Mouse (Mus musculus) v-Abl transformed pro-B cells (cell line): ENCODE results near the gene Gm13272.
"Not testable (repeated sequence)": the region's sequence is repeated elsewhere in the genome, so short reads cannot be mapped to it uniquely, and the experiment has no call there.

Source experiments
- in situ Hi-C, 2 experiments: fragments of 400-800 bp; cut with MboI; formaldehyde crosslinking; loops; one replicate each; pipeline ENCODE4 v1.15.1; 2025; ENCODE audit not compliant: unreplicated experiment in 2 of 2

Gm13272 gene

GRCm38 (mm10) chr4:88779550-88779949 is at the start of gene Gm13272:
Gene Gm13272, plus strand, starts transcription at chr4:88779850.
- in situ Hi-C loops: not testable (repeated sequence)

DNA sequence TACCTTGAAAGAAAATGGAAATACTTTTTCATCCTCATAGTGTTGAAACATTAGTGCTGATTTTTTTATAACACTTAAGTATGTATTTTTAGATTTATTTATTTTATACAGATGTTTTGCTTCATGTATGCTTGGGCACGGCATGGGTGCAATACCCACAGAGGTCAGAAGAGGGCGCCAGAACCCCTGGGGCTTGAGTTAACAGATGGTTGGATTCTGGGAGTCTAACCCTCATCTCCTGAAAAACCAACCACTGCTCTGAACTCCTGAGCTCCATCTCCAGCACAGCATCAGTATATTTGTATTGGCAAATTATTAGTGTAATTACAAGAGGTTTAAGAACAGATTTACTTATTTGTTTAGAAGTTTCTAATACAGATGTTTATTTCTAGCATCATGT is 41.2 kb upstream of the Gm13272 start:
- in situ Hi-C loops: no loop called here

GRCm38 (mm10) chr4:88739036-88739435 is 40.6 kb upstream of the Gm13272 start:
- in situ Hi-C loops: no loop called here

GRCm38 (mm10) chr4:88741426-88741825 is 38.2 kb upstream of the Gm13272 start:
- in situ Hi-C loops: no loop called here

GRCm38 (mm10) chr4:88742771-88743371 is 36.8 kb upstream of the Gm13272 start:
- in situ Hi-C loops: no loop called here

GRCm38 (mm10) chr4:88744207-88744606 is 35.4 kb upstream of the Gm13272 start:
- in situ Hi-C loops: no loop called here

GRCm38 (mm10) chr4:88749926-88750325 is 29.7 kb upstream of the Gm13272 start:
- in situ Hi-C loops: no loop called here

DNA sequence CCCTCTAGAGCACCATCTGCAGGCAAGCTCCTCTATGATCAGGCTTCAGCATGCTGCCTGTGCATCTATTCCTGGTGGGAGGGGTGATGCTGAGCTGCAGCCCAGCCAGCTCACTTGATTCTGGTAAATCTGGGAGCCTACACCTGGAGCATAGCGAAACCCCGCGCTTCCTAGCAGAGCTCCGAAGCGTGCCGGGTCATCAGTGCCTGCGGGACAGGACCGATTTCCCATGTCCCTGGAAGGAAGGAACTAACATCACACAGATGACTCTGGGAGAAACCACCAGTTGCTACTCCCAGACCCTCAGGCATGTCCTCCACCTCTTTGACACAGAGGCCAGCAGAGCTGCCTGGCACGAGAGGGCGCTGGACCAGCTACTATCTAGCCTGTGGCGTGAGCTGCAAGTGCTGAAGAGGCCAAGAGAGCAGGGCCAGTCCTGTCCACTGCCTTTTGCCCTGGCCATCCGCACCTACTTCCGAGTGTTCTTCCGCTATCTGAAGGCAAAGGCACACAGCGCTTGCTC is 24.8 kb upstream of the Gm13272 start, which contains the start of gene Gm13271:
Gm13271 (plus strand) TSS at position 51 of the 523 bp plus-strand sequence.
- in situ Hi-C loops: not testable (repeated sequence)

DNA sequence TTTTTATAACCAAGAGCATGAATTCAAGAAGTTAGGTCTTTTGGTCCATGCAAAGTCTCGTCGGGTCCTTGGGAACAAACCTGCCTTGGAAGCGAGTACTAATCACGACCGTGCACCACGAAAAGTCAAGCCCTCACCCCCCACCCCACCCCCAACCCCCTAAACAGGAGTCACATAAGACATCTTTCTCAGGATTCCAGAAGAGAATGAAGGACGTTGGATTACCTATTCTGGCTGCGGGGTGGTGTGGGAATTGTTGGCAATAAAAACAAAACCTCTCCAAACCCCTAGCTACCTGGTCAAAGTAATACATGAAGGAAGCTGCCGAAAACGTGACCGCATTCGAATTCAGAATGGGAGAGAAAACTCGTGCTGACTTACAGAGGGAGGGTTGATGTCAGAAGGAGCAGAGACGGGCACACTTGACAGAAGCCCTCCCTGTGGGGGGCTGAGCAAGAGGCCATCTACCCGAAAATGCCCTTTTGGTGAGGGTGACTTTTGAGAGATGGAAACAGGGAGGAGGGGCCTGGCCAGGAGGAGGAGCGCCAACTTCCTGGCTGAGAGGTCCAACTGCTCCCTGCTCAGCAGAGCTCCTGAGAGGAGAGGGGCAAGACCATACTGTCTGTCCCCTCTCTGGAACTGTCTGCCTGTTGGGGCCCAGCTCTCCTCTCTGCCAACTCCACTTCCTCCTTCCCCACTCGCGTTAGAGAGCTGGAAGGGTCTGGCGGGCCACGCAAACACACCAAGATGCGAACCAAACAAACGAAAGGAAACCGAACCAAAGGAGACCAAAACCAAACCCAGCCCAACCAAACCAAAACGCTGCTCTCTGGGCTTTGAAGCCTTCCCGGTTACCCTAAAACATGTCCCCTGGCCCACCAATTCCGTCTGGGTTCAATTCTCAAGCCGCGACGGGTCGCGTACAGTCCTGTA is 22.8 kb upstream of the Gm13272 start:
- in situ Hi-C loops: not testable (repeated sequence)

DNA sequence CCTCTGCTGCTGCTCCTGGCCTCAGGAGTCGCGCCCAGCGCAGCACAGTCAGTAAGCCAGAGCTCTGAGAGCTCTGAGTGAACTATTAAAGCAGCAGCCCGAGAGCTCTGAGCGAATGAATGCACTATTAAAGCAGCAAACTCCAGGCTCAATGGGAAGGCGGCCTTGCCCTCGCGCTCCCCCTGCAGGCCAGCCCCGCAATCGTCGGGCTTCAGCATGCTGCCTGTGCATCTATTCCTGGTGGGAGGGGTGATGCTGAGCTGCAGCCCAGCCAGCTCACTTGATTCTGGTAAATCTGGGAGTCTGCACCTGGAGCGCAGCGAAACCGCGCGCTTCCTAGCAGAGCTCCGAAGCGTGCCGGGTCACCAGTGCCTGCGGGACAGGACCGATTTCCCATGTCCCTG is 22.0 kb upstream of the Gm13272 start:
- in situ Hi-C loops: not testable (repeated sequence)

- in situ Hi-C loops: not testable (repeated sequence)
Observed at GRCm38 (mm10) chr4:88758751-88759150, 20.9 kb upstream of the Gm13272 start.

DNA sequence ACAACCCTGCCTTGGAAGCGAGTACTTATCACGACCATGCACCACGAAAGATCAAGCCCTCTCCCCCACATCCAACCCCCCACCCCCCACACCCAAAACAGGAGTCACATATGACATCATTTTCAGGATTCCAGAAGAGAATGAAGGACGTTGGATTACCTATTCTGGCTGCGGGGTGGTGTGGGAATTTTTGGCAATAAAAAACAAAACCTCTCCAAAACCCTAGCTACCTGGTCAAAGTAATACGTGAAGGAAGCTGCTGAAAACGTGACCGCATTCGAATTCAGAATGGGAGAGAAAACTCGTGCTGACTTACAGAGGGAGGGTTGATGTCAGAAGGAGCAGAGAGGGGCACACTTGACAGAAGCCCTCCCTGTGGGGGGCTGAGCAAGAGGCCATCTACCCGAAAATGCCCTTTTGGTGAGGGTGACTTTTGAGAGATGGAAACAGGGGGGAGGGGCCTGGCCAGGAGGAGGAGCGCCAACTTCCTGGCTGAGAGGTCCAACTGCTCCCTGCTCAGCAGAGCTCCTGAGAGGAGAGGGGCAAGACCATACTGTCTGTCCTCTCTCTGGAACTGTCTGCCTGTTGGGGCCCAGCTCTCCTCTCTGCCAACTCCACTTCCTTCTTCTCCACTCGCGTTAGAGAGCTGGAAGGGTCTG is 19.9 kb upstream of the Gm13272 start, which contains the start of gene Gm13283:
Gm13283 (plus strand) TSS at position 510 of the 659 bp plus-strand sequence.
- in situ Hi-C loops: not testable (repeated sequence)

GRCm38 (mm10) chr4:88760431-88760830 is 19.2 kb upstream of the Gm13272 start:
- in situ Hi-C loops: not testable (repeated sequence)

DNA sequence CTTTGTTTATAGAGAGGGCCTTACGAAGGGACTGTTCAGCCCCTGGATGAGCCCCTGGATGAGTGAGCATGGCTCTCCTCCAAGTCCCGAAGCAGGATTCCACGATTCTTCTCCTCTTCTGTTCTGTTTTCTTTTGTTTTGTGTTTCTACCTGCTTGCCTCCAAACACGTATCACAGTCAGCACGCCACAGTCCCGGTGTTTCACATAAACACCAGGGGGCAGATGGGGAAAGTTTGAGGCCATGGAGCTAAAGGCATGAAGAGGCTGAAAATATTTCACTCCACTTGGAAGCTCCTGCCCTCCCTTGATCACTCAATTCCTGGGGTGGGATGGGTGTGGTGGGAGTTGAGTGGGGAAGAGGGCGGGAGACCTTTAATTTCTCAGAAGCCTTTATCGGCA is 17.9 kb upstream of the Gm13272 start:
- in situ Hi-C loops: not testable (repeated sequence)

- in situ Hi-C loops: not testable (repeated sequence)
Observed at GRCm38 (mm10) chr4:88762341-88762740, 17.3 kb upstream of the Gm13272 start.

DNA sequence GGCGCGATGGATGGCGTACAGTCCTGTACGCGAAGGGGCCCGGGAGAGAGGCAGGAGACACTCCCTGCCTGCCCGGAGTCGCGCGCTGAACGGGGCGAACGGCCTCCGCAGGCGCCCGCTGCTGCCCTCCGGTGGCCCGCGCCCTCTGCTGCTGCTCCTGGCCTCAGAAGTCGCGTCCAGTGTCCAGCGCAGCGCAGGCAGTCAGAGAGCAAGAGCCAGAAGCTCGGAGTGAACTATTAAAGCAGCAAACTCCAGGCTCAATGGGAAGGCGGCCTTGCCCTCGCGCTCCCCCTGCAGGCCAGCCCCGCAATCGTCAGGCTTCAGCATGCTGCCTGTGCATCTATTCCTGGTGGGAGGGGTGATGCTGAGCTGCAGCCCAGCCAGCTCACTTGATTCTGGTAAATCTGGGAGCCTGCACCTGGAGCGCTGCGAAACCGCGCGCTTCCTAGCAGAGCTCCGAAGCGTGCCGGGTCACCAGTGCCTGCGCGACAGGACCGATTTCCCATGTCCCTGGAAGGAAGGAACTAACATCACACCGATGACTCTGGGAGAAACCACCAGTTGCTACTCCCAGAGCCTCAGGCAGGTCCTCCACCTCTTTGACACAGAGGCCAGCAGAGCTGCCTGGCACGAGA is 16.1 kb upstream of the Gm13272 start:
- in situ Hi-C loops: not testable (repeated sequence)

DNA sequence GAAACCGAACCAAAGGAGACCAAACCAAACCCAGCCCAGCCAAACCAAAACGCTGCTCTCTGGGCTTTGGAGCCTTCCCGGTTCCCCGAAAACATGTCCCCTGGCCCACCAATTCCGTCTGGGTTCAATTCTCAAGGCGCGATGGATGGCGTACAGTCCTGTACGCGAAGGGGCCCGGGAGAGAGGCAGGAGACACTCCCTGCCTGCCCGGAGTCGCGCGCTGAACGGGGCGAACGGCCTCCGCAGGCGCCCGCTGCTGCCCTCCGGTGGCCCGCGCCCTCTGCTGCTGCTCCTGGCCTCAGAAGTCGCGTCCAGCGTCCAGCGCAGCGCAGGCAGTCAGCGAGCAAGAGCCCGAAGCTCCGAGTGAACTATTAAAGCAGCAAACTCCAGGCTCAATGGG is 6.1 kb upstream of the Gm13272 start, which contains the start of gene Gm13290:
Gm13290 (plus strand) TSS at position 301 of the 400 bp plus-strand sequence.
- in situ Hi-C loops: not testable (repeated sequence)

- in situ Hi-C loops: not testable (repeated sequence)
Observed at GRCm38 (mm10) chr4:88776622-88777021, 3.0 kb upstream of the Gm13272 start, which contains the start of gene Gm13289. Gene Gm13289, plus strand, starts transcription at chr4:88776922.

- in situ Hi-C loops: not testable (repeated sequence)
Observed at GRCm38 (mm10) chr4:88780320-88780719, 670 bp downstream of the Gm13272 start.

DNA sequence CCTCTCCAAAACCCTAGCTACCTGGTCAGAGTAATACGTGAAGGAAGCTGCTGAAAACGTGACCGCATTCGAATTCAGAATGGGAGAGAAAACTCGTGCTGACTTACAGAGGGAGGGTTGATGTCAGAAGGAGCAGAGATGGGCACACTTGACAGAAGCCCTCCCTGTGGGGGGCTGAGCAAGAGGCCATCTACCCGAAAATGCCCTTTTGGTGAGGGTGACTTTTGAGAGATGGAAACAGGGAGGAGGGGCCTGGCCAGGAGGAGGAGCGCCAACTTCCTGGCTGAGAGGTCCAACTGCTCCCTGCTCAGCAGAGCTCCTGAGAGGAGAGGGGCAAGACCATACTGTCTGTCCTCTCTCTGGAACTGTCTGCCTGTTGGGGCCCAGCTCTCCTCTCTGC is 2.2 kb downstream of the Gm13272 start, which contains the start of gene Ifnz:
Ifnz (plus strand) TSS at position 301 of the 400 bp plus-strand sequence.
- in situ Hi-C loops: not testable (repeated sequence)
